Mouse (Mus musculus): ENCODE data around the gene Rps8. TPM values are rescaled to one million over a fixed set of nuclear protein-coding genes. Genes with fewer than 3 reads are reported as not detected.

Gene Rps8
- polyA plus RNA-seq, 1 experiment from 2014 or later = 1,522 TPM

Small RNAs within 50 kb of the gene (microRNA-seq; reads per million reads assigned to microRNA genes)
- not detected for gene Gm22398

Other genes with a start within 250 kb of the Rps8 start
- 64.8 and 75.7 TPM in 2 replicates for gene Urod, start 161.8 kb downstream of the Rps8 start, polyA plus RNA-seq (2014; fragmentation: Nextera tagmentation; extraction: Ambion mirVana)
- 7.2 and 9.4 TPM in 2 replicates for gene Hectd3, start 160.9 kb downstream of the Rps8 start, polyA plus RNA-seq (2014; fragmentation: Nextera tagmentation; extraction: Ambion mirVana)
- gene Eif2b3, start 136.8 kb downstream of the Rps8 start, polyA plus RNA-seq (2014; fragmentation: Nextera tagmentation; extraction: Ambion mirVana) = 41.2 and 48.0 TPM in 2 replicates
- 8.2 and 8.4 TPM in 2 replicates for gene Ptch2, start 60.2 kb downstream of the Rps8 start, polyA plus RNA-seq (2014; fragmentation: Nextera tagmentation; extraction: Ambion mirVana)
- 6.6 and 7.2 TPM in 2 replicates for gene Btbd19, start 30.5 kb downstream of the Rps8 start, polyA plus RNA-seq (2014; fragmentation: Nextera tagmentation; extraction: Ambion mirVana)
- not detected in 2 replicates for gene Tctex1d4, start 29.4 kb downstream of the Rps8 start, polyA plus RNA-seq (2014; fragmentation: Nextera tagmentation; extraction: Ambion mirVana)
- gene Plk3, start 22.3 kb downstream of the Rps8 start, polyA plus RNA-seq (2014; fragmentation: Nextera tagmentation; extraction: Ambion mirVana) = 3.1 and 3.7 TPM in 2 replicates
- gene Kif2c, start 26.4 kb upstream of the Rps8 start, polyA plus RNA-seq (2014; fragmentation: Nextera tagmentation; extraction: Ambion mirVana) = 53.4 and 59.0 TPM in 2 replicates
- 8.3 and 10.3 TPM in 2 replicates for gene Tmem53, start 95.7 kb upstream of the Rps8 start, polyA plus RNA-seq (2014; fragmentation: Nextera tagmentation; extraction: Ambion mirVana)
- 0.14 and 0.24 TPM in 2 replicates for gene Armh1, start 95.9 kb upstream of the Rps8 start, polyA plus RNA-seq (2014; fragmentation: Nextera tagmentation; extraction: Ambion mirVana)